Mouse (Mus musculus) ES-Bruce4 (cell line): ENCODE measurements around the gene Cry2.

Source experiments
- CTCF ChIP-seq: IDR thresholded peaks from one replicate; pipeline ENCODE4 v1.8.1; 2011; ENCODE audit warnings: low read depth, low read length
- EP300 ChIP-seq: IDR thresholded peaks from 2 replicates; pipeline ENCODE4 v1.6.1; 2011; ENCODE audit warnings: low read depth, low read length; ENCODE audit not compliant: insufficient read depth
- POLR2A ChIP-seq: IDR thresholded peaks from one replicate; pipeline ENCODE4 v1.8.1; 2011; ENCODE audit warnings: low read length; ENCODE audit not compliant: insufficient read depth

DNA sequence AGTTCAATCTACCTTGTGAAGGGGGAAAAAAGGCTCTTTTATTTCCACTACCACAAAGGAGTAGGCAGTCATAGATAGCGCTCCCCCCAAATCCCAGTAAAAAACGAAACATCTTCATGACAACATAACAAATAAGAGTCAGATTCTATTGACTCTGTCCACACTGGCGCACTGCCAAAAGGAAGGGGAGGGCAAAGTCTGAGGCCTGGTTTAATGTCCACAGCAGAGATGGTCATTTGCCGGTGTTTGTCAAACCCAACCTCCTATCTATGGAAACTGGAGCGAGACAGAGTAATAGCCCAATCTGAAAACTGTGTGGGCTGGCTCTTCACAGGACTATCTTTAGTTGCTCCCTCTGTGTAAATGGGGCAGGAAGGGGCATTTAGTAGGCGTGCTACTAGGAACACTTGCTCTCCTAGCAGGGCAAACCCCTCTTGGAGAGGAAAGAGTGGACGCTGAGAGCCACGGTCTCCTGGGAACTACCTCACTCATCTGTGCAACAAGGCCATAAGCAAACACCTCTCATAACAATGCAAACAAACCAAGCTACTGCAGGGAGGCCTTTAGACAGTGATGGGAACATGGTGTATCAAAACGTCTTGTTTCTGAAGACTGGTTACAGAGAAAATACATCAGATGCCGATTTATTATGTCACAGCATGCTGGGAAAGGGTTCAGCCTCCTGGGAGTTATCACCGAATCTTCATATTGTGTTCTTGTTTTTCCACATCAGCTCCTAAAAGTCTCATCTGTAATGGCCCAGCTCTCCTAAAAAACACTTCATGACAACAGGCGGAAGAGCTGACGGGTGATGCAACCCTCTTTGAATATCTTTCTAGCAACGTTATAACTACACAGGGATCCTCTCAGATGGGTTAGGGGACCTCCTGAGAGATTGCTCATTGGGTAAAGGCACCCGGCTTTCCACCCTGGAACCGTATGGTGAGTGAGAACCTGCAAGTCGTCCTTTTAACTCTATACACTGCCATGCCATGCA is 1.2 kb downstream of the Cry2 start:
- TF ChIP-seq CTCF (no peak), POLR2A (no peak), EP300 (no peak)
